In the genomic region with DNA sequence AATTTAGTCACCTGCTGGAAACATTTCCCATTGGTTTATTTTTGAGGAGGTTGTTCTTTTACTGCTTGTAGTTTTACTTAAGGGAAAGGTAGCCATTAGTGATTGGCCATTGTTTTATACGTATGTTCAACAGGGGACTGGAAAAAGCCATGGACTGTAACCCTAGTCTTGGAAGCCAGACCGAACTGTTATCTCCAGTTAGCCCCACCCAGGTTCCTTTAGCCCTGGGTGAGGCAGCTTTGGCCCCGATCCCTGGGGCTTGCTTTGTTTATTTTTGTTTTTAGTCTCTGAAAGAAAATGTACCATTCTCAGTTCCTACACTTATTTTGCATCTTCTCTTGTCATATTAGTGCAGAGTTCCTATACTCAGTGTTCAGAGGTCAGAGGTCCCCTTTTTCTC, we compare ENCODE assay signal across 16 mouse cellular contexts.
DNase-seq lines count a peak whose midpoint lies in the region; ATAC-seq lines count a peak whose summit lies in the region.
"Had no signal": no experiment of that assay in that cellular context is flagged by ENCODE, and none has a peak within 500 bp of the region (broad histone marks: within the 10 kb centered on the region; RNA-seq: fewer than 3 reads in every experiment).

No protein-coding gene starts in this region.

- 20% methylated on average over 3 of the region's 3 CpGs for WGBS in liver, embryonic 15.5 days (ENCODE audit: insufficient replicate concordance)

- DNase-seq in heart, adult 11 months, result peak; percentile 93
- no peak for DNase-seq in heart, postnatal 4 days
- peak; percentile 43 for DNase-seq in urinary bladder, postnatal 14 days (ENCODE audit: low spot score)
- no peak for DNase-seq in urinary bladder, postnatal 36 days (ENCODE audit: low spot score in 2 of 2)
- DNase-seq in adrenal gland, postnatal 4 days (ENCODE audit: low spot score in 2 of 2), result no peak
- DNase-seq in spleen, adult 18-20 months, result no peak
- no peak for DNase-seq in cerebellum, adult 11 months
- DNase-seq: adrenal gland, postnatal 25 days; cerebellum, postnatal 14 days; kidney, postnatal 10 days; right cerebral cortex, postnatal 25 days had no signal

- no peaks in the 10 kb centered on the region for H3K36me3 ChIP-seq in liver, embryonic 15.5 days (replicated peaks)
- H3K36me3 ChIP-seq: limb, embryonic 15.5 days; midbrain, embryonic 15.5 days had no signal

- no peak overlapping the region for H3K4me3 ChIP-seq in liver, embryonic 15.5 days (replicated peaks)
- H3K4me3 ChIP-seq: limb, embryonic 15.5 days; midbrain, embryonic 15.5 days had no signal

- 0 out of 2 replicates have a peak, but pooled peaks cover 7% of the 10 kb centered on the region for H3K27me3 ChIP-seq in liver, embryonic 15.5 days
- H3K27me3 ChIP-seq: CH12.LX; limb, embryonic 15.5 days; midbrain, embryonic 15.5 days had no signal

- H3K4me1 ChIP-seq in liver, embryonic 15.5 days (replicated peaks), result peaks cover 60% of the 10 kb centered on the region
- H3K4me1 ChIP-seq: midbrain, embryonic 15.5 days had no signal

- H3K9me3 ChIP-seq in liver, embryonic 15.5 days (replicated peaks), result no peaks in the 10 kb centered on the region
- H3K9me3 ChIP-seq: limb, embryonic 15.5 days; midbrain, embryonic 15.5 days had no signal

- peak overlapping the region; percentile 46 for H3K4me2 ChIP-seq in liver, embryonic 15.5 days
- H3K4me2 ChIP-seq: limb, embryonic 15.5 days; midbrain, embryonic 15.5 days had no signal

- peak; percentile 82 for ATAC-seq in liver, embryonic 15.5 days (ENCODE audit: insufficient read depth)
- ATAC-seq: inflammation-experienced regulatory T-cells, adult 6 months; midbrain, embryonic 15.5 days had no signal

- peak overlapping the region; percentile 31 for H3K27ac ChIP-seq in liver, embryonic 15.5 days (replicated peaks)
- H3K27ac ChIP-seq: limb, embryonic 15.5 days; midbrain, embryonic 15.5 days had no signal

- H3K9ac ChIP-seq in liver, embryonic 15.5 days, result 0 out of 2 replicates have a peak overlapping the region, but pooled peaks have one; percentile 3
- H3K9ac ChIP-seq: limb, embryonic 15.5 days; midbrain, embryonic 15.5 days had no signal

Comparison
In these comparisons a context has a peak if more than half of its experiments do, and no peak if none do; other contexts are left out.
1. DNase-seq: peak in heart, adult 11 months (single experiment) and urinary bladder, postnatal 14 days (single experiment); none in heart, postnatal 4 days (single experiment), urinary bladder, postnatal 36 days (0 of 2), adrenal gland, postnatal 4 days (0 of 2), spleen, adult 18-20 months (0 of 2) and cerebellum, adult 11 months (single experiment).